Mouse (Mus musculus): Measurements from ENCODE around the gene Klhdc8a. TPM values are rescaled to one million over a fixed set of nuclear protein-coding genes. Genes with fewer than 3 reads are reported as not detected.

Gene Klhdc8a
- polyA plus RNA-seq, 1 experiment from 2014 or later: 0.15 TPM

DNA sequence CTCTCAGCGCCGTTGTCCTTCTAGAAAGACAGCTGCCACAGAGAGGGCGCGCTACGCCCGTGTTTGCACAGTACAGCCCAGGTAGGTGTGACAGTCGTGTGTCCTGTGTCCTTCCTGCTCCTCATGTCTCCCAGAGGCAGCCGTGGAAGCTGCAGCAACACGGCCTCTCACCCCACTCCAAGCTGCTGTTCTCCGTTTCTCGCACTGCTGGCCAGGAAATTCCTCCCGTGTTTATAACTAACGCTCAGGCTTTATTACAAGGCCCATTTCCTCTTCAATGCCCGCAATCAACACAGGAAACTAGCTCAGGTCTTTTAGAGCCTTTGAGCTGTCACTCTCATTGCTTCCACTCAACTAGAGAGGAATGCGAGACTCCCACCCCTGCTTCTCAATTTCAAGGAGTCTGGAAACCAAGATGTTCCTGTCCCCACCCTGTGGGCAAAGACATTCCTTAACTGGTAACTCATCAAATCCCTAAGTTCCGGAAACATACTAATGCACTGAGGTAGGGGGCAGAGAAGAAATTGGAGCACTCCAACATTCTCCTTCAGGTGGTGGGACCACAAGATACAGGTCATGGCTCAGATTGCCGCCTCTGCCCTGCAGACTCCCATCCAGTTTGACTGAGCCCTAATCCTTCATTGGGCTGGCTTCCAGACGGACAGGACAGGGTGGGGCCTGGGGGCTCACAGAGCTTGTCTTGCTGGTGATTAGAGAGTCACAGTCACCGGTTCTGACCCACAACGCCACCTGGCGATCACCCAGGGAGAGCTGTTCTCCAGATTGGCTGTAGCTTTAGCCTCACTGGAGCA lies 5.9 kb upstream of the Klhdc8a start:
- no peak for ATAC-seq (ENCODE audit: insufficient read depth, low FRiP score, low read depth)
- Histone ChIP-seq H3K4me1 (peaks cover 18% of the 10 kb centered on the region), H3K9me3 (no peaks in the 10 kb centered on the region), H3K4me2 (no peak overlapping the region), H3K27me3 (replicated peaks) (0 out of 2 replicates have a peak, but pooled peaks cover 3% of the 10 kb centered on the region), H3K36me3 (no peaks in the 10 kb centered on the region), H3K9ac (no peak overlapping the region), H3K27ac (peak overlapping the region; percentile 13), H3K4me3 (replicated peaks) (no peak overlapping the region)
- WGBS: 37% methylated on average over 21 of the region's 21 CpGs

DNA sequence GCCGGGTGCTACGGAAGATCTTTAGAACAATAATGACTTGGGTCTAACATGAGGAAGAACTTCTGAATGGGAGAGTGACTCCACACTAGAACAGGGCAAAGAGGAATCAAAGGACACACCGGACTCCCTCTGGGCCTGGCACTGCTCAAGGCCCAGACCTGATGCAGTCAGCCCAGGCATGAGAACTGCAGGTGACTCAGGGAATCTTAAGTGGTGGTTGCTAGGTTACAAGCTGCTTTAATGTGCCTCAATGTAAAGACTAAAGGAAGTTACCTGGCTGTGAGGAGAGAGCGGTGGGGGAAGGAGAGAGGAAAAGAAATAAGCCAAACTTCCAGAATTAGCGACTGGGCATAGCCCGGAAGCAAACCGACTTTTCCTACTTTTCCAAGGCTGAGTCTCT lies 2.9 kb upstream of the Klhdc8a start:
- WGBS: 76% methylated on average over 7 of the region's 7 CpGs
- ATAC-seq (ENCODE audit: insufficient read depth, low FRiP score, low read depth): no peak
- H3K4me1 ChIP-seq: peaks cover 31% of the 10 kb centered on the region
- H3K9me3 ChIP-seq: no peaks in the 10 kb centered on the region
- peaks cover 23% of the 10 kb centered on the region for H3K27me3 ChIP-seq (replicated peaks)
- no peak overlapping the region for H3K4me3 ChIP-seq (replicated peaks)
- H3K4me2 ChIP-seq: no peak overlapping the region
- H3K36me3 ChIP-seq: no peaks in the 10 kb centered on the region
- H3K9ac ChIP-seq: no peak overlapping the region
- H3K27ac ChIP-seq: no peak overlapping the region

GRCm38 (mm10) chr1:132296051-132296450 lies 2.4 kb upstream of the Klhdc8a start:
- Histone ChIP-seq H3K4me2 (no peak overlapping the region), H3K4me1 (peaks cover 31% of the 10 kb centered on the region), H3K9ac (no peak overlapping the region), H3K27ac (no peak overlapping the region), H3K9me3 (no peaks in the 10 kb centered on the region), H3K4me3 (replicated peaks) (no peak overlapping the region), H3K36me3 (no peaks in the 10 kb centered on the region), H3K27me3 (replicated peaks) (peaks cover 23% of the 10 kb centered on the region)
- WGBS: 67% methylated on average over 3 of the region's 3 CpGs
- no peak for ATAC-seq (ENCODE audit: insufficient read depth, low FRiP score, low read depth)

DNA sequence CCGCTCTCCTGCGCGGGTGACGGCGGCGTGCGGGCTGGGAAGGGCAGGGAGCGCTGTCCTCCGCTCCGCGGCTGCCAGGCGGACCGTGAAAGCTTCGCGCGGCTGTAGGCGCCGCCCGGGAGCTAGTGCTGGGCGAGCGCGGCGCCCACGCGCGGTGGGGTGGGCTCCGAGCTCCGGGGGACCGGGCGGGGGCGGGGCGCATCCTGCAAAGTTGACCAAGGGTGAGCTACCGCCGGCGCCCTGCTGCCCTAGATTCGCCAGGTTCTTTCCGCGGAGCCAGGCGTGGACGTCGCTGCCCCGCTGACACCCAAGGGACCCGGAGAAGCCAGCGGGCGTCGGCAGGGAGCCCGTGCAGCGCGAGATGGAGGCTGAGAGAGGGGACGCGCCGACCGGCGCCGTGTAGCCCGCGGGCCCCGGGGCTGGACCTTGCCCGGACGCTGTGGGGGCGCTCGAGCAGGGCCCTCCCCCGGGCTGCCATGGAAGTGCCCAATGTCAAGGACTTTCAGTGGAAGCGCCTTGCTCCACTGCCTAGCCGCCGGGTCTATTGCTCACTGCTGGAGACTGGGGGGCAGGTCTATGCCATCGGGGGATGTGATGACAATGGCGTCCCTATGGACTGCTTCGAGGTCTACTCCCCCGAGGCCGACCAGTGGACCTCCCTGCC lies 507 bp downstream of the Klhdc8a start:
- Histone ChIP-seq H3K4me1 (peaks cover 13% of the 10 kb centered on the region), H3K9me3 (no peaks in the 10 kb centered on the region), H3K36me3 (no peaks in the 10 kb centered on the region), H3K4me3 (replicated peaks) (peak overlapping the region; percentile 51), H3K27me3 (replicated peaks) (peaks cover 38% of the 10 kb centered on the region), H3K27ac (no peak overlapping the region), H3K9ac (peak overlapping the region; percentile 16), H3K4me2 (peak overlapping the region; percentile 100)
- WGBS: 2% methylated on average over 66 of the region's 71 CpGs
- no peak; the same call in 1 of the 2 replicates for ATAC-seq (ENCODE audit: insufficient read depth, low FRiP score, low read depth)

DNA sequence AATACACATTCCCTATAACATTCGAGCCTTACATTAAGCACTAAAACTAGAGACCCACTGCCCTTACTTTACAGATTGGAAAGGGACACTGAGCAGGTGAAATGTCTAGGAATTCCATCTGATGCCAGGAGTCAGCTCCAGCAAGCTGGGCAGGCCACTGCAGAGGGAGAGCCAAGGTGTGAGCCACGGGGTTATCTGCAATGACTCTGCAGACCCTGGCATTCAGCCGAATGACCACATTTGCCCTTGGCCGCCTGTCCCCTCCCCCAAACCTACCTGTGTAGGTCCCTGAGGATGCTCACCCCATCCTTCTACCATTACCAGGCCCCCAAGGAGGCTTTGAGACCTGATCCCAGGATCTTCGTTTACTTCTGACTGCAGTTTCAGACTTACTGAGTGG lies 1.3 kb downstream of the Klhdc8a start:
- Histone ChIP-seq H3K4me2 (no peak overlapping the region; the same call in 1 of the 2 replicates), H3K36me3 (no peaks in the 10 kb centered on the region), H3K4me1 (peaks cover 13% of the 10 kb centered on the region), H3K27ac (no peak overlapping the region), H3K9me3 (no peaks in the 10 kb centered on the region), H3K9ac (no peak overlapping the region), H3K27me3 (replicated peaks) (peaks cover 38% of the 10 kb centered on the region), H3K4me3 (replicated peaks) (no peak overlapping the region)
- ATAC-seq (ENCODE audit: insufficient read depth, low FRiP score, low read depth): no peak
- 75% methylated on average over 5 of the region's 5 CpGs for WGBS

- Histone ChIP-seq H3K27ac (no peak overlapping the region), H3K4me1 (peaks cover 13% of the 10 kb centered on the region), H3K9me3 (no peaks in the 10 kb centered on the region), H3K27me3 (replicated peaks) (peaks cover 36% of the 10 kb centered on the region), H3K4me3 (replicated peaks) (no peak overlapping the region), H3K9ac (no peak overlapping the region), H3K4me2 (no peak overlapping the region), H3K36me3 (no peaks in the 10 kb centered on the region)
- ATAC-seq (ENCODE audit: insufficient read depth, low FRiP score, low read depth): no peak
- 89% methylated on average over 5 of the region's 5 CpGs for WGBS
Observed at GRCm38 (mm10) chr1:132301242-132301641, 2.8 kb downstream of the Klhdc8a start.

- Histone ChIP-seq H3K27me3 (replicated peaks) (peaks cover 36% of the 10 kb centered on the region), H3K9me3 (no peaks in the 10 kb centered on the region), H3K27ac (no peak overlapping the region), H3K4me1 (peaks cover 13% of the 10 kb centered on the region), H3K9ac (no peak overlapping the region), H3K4me3 (replicated peaks) (no peak overlapping the region), H3K4me2 (no peak overlapping the region), H3K36me3 (no peaks in the 10 kb centered on the region)
- 84% methylated on average over 9 of the region's 9 CpGs for WGBS
- ATAC-seq (ENCODE audit: insufficient read depth, low FRiP score, low read depth): no peak
Observed at GRCm38 (mm10) chr1:132302341-132302866, 4.0 kb downstream of the Klhdc8a start.

DNA sequence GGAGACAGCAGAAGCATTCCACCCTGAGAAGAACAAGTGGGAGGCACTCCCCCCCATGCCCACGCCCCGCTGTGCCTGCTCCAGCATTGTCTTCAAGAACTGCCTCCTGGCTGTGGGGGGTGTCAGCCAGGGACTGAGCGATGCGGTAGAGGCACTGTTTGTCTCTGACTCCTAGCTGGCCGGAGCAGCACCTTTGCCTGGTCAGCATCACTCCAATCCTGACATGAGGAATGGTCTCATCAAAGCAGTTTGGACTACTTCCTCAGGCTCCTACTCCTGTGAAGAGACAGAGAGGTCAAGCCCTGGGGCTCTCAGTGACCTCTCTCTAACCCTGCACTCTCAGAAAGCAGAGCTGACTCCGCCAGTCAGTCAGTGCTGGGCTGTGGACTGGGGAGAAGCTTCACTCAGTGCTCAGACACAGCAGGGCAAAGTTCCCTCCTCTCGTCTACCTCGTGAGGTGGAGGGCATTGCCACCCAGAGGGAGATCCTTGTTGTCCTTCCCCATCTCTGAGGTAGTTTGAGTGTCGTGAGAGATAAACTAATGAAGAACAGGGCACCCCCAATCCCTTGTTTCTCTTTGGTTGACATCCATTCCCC lies 6.3 kb downstream of the Klhdc8a start:
- Histone ChIP-seq H3K4me1 (no peaks in the 10 kb centered on the region), H3K27ac (no peak overlapping the region), H3K27me3 (replicated peaks) (peaks cover 19% of the 10 kb centered on the region), H3K9ac (no peak overlapping the region), H3K4me2 (no peak overlapping the region), H3K4me3 (replicated peaks) (no peak overlapping the region), H3K36me3 (no peaks in the 10 kb centered on the region), H3K9me3 (no peaks in the 10 kb centered on the region)
- no peak for ATAC-seq (ENCODE audit: insufficient read depth, low FRiP score, low read depth)
- WGBS: 34% methylated on average over 9 of the region's 9 CpGs

GRCm38 (mm10) chr1:132306160-132306559 lies 7.7 kb downstream of the Klhdc8a start:
- no peak for ATAC-seq (ENCODE audit: insufficient read depth, low FRiP score, low read depth)
- no peaks in the 10 kb centered on the region for H3K9me3 ChIP-seq
- H3K27me3 ChIP-seq (replicated peaks): peaks cover 14% of the 10 kb centered on the region; the same call in 1 of the 2 replicates
- H3K4me1 ChIP-seq: no peaks in the 10 kb centered on the region
- no peaks in the 10 kb centered on the region for H3K36me3 ChIP-seq
- H3K4me3 ChIP-seq (replicated peaks): no peak overlapping the region
- 38% methylated on average over 4 of the region's 4 CpGs for WGBS
- no peak overlapping the region for H3K9ac ChIP-seq
- no peak overlapping the region for H3K4me2 ChIP-seq
- H3K27ac ChIP-seq: no peak overlapping the region

DNA sequence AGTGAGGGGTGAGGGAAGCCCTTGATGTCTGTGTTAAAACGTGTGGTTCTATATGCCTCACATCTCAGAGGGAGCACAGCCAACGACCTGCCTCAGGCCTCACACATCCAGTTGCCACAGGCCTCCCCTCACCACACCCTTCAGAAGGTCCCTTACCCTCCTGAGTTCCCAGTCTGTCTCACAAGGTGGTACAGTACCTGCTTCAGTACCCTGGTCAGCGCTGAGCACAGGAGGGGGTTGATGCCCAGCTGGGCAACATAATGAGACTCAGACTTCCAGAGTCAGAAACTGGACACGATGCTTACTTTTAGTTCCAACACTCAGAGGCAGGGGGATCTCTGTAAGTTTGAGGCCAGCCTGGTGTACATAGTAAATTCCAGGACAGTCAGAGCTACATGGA lies 8.4 kb downstream of the Klhdc8a start:
- no peak overlapping the region for H3K9ac ChIP-seq
- no peaks in the 10 kb centered on the region for H3K36me3 ChIP-seq
- no peaks in the 10 kb centered on the region for H3K4me1 ChIP-seq
- H3K4me2 ChIP-seq: no peak overlapping the region
- no peak overlapping the region for H3K27ac ChIP-seq
- no peak for ATAC-seq (ENCODE audit: insufficient read depth, low FRiP score, low read depth)
- H3K4me3 ChIP-seq (replicated peaks): no peak overlapping the region
- 23% methylated on average over 4 of the region's 4 CpGs for WGBS
- H3K27me3 ChIP-seq (replicated peaks): peaks cover 8% of the 10 kb centered on the region; the same call in 1 of the 2 replicates
- H3K9me3 ChIP-seq: no peaks in the 10 kb centered on the region

DNA sequence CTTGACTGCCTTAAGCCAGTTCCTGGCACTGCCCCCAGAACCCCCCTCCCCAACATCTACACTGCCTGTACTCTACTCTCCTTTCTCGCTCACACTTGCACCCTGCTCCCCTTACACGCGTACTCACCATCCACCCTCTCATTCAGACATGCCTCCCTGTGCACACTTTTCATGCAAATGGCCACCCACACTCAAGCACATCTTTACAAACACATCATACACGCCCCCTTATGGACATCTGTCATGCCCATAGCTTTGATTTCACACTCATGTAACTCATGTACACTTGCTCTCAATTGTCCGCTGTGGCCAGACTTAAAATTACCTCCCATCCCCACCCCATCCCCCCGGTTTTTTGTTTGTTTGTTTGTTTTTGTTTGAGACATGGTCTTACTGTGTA lies 9.5 kb downstream of the Klhdc8a start:
- no peak overlapping the region for H3K4me2 ChIP-seq
- WGBS: 83% methylated on average over 6 of the region's 6 CpGs

DNA sequence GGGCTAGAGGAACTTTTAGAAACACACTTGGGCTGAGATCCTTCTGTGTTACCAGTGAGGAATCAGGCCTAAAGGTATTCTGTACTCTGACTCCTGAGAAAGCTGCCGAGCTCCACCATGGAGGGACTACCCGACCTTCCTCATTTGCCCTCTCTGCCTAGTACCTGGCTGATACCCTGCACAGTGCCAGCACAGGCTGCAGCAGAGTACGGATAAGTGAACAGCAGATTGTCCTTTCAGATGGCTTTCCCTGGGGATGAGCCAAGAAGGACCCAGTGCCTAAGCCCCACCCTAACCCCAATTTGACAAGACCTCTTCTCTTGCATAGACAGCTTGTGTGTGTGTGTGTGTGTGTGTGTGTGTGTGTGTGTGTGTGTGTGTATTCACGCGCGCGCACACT lies 10.2 kb downstream of the Klhdc8a start:
- H3K4me3 ChIP-seq (replicated peaks): no peak overlapping the region
- H3K36me3 ChIP-seq: no peaks in the 10 kb centered on the region

More for the DNA sequence above, 9.5 kb downstream of the Klhdc8a start:
- Histone ChIP-seq H3K27me3 (replicated peaks) (0 out of 2 replicates have a peak, but pooled peaks cover 2% of the 10 kb centered on the region), H3K9me3 (no peaks in the 10 kb centered on the region), H3K9ac (no peak overlapping the region), H3K36me3 (no peaks in the 10 kb centered on the region), H3K4me1 (no peaks in the 10 kb centered on the region), H3K4me3 (replicated peaks) (no peak overlapping the region), H3K27ac (no peak overlapping the region)
- no peak for ATAC-seq (ENCODE audit: insufficient read depth, low FRiP score, low read depth)

More for the DNA sequence above, 10.2 kb downstream of the Klhdc8a start:
- Histone ChIP-seq H3K9me3 (no peaks in the 10 kb centered on the region), H3K4me2 (no peak overlapping the region), H3K4me1 (no peaks in the 10 kb centered on the region), H3K27me3 (replicated peaks) (no peaks in the 10 kb centered on the region), H3K27ac (no peak overlapping the region), H3K9ac (no peak overlapping the region)
- no peak for ATAC-seq (ENCODE audit: insufficient read depth, low FRiP score, low read depth)
- WGBS: 79% methylated on average over 7 of the region's 7 CpGs
